Mouse (Mus musculus): Measurements from ENCODE around the gene Polr2j. TPM values are rescaled to one million over a fixed set of nuclear protein-coding genes. Genes with fewer than 3 reads are reported as not detected.
A peak's percentile ranks its signal among the peaks of the same experiment; 100 is the strongest.
"Not testable (repeated sequence)": the region's sequence is repeated elsewhere in the genome, so short reads cannot be mapped to it uniquely, and the experiment has no call there.

Polr2j gene
- polyA plus RNA-seq, 1 experiment: 116 TPM

DNA sequence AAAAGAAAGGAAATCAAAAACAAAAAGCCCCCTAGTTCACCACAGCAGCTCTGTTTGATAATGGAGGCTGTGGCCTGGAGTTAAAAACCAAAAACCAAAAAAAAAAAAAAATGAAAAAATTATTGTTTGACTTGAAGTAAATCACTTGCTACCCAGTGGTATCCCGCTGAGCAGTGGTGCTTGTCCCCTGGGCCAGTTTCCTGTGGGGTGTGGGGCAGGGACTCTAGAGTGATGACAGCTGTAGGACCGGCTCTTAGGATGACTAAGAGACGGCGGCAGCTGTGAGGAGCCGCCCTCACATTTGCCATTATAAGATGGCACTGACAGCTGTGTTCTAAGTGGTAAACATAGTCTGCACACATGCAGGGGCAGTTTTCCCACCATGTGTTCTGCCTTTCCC, 39.0 kb downstream of the Polr2j start:
- WGBS: 82% methylated on average over 5 of the region's 5 CpGs

DNA sequence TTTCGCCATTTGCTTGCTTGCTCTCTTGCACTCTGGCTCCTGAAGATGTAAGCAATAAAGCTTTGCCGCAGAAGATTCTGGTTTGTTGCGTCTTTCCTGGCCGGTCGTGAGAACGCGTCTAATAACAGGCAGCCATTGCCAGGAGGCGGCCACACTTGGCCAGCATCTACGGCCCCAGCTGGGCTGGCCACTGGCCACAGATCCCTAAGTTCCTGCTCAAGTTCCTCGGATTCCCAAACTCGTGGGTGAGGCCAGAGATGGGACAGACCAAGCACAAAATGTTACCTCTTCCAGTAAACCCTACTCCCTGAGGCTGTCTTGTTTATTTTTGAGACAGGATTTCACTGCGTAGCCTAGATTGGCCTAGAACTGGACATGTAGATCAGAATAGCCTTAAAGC, 43.7 kb downstream of the Polr2j start:
- not testable (repeated sequence) for DNase-seq (ENCODE audit: low read depth, low spot score)
- 83% methylated on average over 11 of the region's 12 CpGs for WGBS

More for the DNA sequence above, 39.0 kb downstream of the Polr2j start:
- no peak for DNase-seq (ENCODE audit: low read depth, low spot score)

GRCm38 (mm10) chr5:136163807-136164474, 47.5 kb downstream of the Polr2j start:
- DNase-seq (ENCODE audit: low read depth, low spot score): no peak
- WGBS: 89% methylated on average over 11 of the region's 11 CpGs

DNA sequence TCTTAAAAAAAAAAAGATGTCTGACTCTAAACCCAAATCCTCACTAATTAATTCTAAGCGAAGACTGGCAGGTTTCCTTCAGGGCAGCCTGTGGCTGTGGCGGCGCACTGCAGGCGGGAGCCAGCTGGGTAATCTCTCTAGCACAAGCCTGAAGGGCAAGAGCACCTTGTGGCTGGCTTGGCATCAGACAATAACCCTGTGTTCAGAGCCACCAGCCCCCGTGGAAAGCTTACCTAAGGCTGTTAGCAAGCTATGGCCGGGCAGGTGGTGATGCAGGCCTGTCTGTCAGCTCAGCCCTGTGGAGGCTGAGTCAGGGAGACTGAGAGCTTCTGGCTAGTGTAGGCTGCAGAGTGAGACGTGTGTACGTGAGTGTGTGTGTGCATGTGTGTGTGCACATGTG, 48.8 kb downstream of the Polr2j start:
- 83% methylated on average over 8 of the region's 8 CpGs for WGBS
- DNase-seq (ENCODE audit: low read depth, low spot score): no peak

DNA sequence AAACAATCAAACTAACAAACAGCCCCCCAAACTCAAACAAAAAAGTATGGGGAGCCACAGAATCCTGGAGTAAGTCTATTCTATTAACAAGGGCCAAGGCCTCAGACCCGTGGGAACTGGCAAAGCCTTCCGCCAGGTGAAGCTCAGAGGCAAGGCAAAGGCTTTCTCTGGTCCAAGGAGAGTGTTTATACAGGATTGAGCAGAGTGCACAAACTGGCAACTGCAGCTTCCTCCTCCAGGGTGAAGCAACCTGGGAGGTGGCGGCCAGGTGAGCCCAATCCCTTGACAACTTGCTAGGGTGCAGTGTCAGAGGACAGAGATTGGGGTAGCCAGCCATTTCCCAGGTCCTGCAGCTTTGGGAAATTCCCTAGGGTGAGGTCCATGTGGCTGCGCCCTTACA, 50.9 kb downstream of the Polr2j start:
- DNase-seq (ENCODE audit: low read depth, low spot score): no peak
- WGBS: 42% methylated on average over 4 of the region's 4 CpGs

DNA sequence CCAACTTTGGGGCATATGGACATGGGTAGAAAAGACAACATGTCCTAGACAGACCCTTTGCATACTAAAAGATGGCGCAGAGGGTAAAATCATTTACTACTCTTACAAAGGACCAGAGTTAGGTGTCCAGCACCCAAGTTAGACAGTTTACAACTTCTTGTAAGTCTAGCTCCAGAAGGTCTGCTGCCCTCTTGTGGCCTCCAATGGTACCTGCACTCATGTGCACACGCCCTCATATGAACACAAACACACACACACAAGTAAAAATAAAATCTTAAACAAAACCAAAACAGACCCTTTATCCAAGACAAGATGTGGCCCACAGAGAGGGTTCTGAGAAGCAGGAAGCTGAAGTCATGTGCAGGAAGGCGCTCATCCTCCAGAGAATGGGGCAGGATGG, 51.6 kb downstream of the Polr2j start:
- DNase-seq (ENCODE audit: low read depth, low spot score): no peak

GRCm38 (mm10) chr5:136169626-136170511, 53.4 kb downstream of the Polr2j start:
- no peak for DNase-seq (ENCODE audit: low read depth, low spot score)
- WGBS: 11% methylated on average over 15 of the region's 15 CpGs

More for the DNA sequence above, 51.6 kb downstream of the Polr2j start:
- WGBS: 97% methylated on average over 3 of the region's 3 CpGs

DNA sequence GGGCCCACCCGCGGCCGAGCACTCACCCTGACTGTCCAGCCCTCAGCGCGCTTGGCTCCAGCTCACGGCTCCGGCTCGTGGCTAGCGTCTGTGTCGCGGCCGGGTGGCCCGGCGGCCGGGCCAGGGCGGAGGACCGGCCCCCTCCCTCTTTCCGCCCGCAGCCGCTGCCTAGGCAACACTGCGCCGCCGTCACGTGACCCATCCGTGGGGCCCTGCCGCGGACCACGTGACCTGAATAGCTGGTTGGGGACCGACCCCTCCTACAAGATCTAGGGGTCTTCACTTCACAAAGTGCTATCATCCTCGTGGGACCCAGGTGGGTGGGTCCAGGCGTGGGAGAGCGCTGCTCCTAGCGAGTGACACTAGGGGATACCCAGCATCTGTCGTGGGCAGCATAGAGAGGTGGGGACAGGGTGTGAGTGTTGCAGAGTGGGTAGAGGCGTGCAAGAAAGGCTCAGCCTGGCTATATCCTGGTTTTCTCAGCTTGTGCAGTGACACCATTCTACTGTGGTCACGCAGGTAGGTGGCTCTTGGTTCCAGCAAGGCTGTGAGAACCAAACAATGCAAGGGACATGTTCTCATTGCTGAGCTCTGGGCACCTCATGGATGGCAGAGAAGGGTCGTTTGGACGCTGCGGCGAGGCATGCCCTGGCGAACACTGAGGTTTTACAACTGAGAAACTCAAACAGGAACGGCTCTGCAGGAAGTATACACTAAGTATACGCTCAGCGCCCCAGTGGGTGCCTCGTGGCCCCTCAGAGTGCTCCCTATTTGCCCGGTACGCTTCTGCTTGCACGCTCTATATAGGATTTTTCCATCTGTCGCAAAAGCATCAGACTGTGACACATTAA, 54.3 kb downstream of the Polr2j start, which contains the start of gene Orai2:
Gene Orai2 (minus strand): TSS at position 202 of the 851 bp plus-strand sequence.
- WGBS: under 1% methylated on average over 48 of the region's 49 CpGs
- no peak for DNase-seq (ENCODE audit: low read depth, low spot score)

GRCm38 (mm10) chr5:136171363-136172341, 55.2 kb downstream of the Polr2j start:
- WGBS: 11% methylated on average over 17 of the region's 17 CpGs
- DNase-seq (ENCODE audit: low read depth, low spot score): peak; percentile 48

Other genes starting within 250 kb of the Polr2j start
- gene Hspb1, start 228.7 kb upstream of the Polr2j start, polyA plus RNA-seq (2012; rRNA removed): 119 and 133 TPM in 2 replicates
- 41.6 and 44.1 TPM in 2 replicates for gene Ywhag, start 182.0 kb upstream of the Polr2j start, polyA plus RNA-seq (2012; rRNA removed)
- 4.6 and 4.9 TPM in 2 replicates for gene Ssc4d, start 142.1 kb upstream of the Polr2j start, polyA plus RNA-seq (2012; rRNA removed)
- not detected in 2 replicates for gene Zp3, start 136.5 kb upstream of the Polr2j start, polyA plus RNA-seq (2012; rRNA removed)
- 10.1 and 13.6 TPM in 2 replicates for gene Dtx2, start 121.8 kb upstream of the Polr2j start, polyA plus RNA-seq (2012; rRNA removed)
- gene Upk3b, start 78.1 kb upstream of the Polr2j start, polyA plus RNA-seq (2012; rRNA removed): 4.0 and 10.9 TPM in 2 replicates
- gene Upk3bl, start 62.1 kb upstream of the Polr2j start, polyA plus RNA-seq (2012; rRNA removed): 1.3 and 1.6 TPM in 2 replicates
- 30.9 and 33.5 TPM in 2 replicates for gene Rasa4, start 32.7 kb upstream of the Polr2j start, polyA plus RNA-seq (2012; rRNA removed)
- 20.9 and 25.0 TPM in 2 replicates for gene Lrwd1, start 19.4 kb downstream of the Polr2j start, polyA plus RNA-seq (2012; rRNA removed)
- gene Alkbh4, start 19.5 kb downstream of the Polr2j start, polyA plus RNA-seq (2012; rRNA removed): 19.7 and 21.5 TPM in 2 replicates
- 25.3 and 37.0 TPM in 2 replicates for gene Orai2, start 54.1 kb downstream of the Polr2j start, polyA plus RNA-seq (2012; rRNA removed)
- gene Prkrip1, start 82.3 kb downstream of the Polr2j start, polyA plus RNA-seq (2012; rRNA removed): 10.4 and 12.0 TPM in 2 replicates
- 4.1 and 4.2 TPM in 2 replicates for gene Sh2b2, start 129.9 kb downstream of the Polr2j start, polyA plus RNA-seq (2012; rRNA removed)